Mouse (Mus musculus): Measurements from ENCODE around the gene Selenow. TPM values are rescaled to one million over a fixed set of nuclear protein-coding genes. Genes with fewer than 3 reads are reported as not detected.
"Not testable (repeated sequence)": the region's sequence is repeated elsewhere in the genome, so short reads cannot be mapped to it uniquely, and the experiment has no call there.

Selenow gene
- total and polyA plus RNA-seq, 2 experiments from 2014 or later = 566 to 1,894 TPM

GRCm38 (mm10) chr7:15919947-15920346, 2.3 kb downstream of the Selenow start:
- DNase-seq (ENCODE audit: low spot score) = no peak
- ATAC-seq = no peak
- 0 out of 2 replicates have a peak overlapping the region, but pooled peaks have one; percentile 26 for H3K27ac ChIP-seq
- H3K36me3 ChIP-seq (ENCODE audit: insufficient read depth, low read length) = peaks cover 10% of the 10 kb centered on the region; the same call in 1 of the 2 replicates
- WGBS = 94% methylated on average over 9 of the region's 9 CpGs
- TF ChIP-seq CTCF (IDR thresholded peaks at IDR 0.05; ENCODE audit: low read depth) = no peak
- no peak overlapping the region for H3K9ac ChIP-seq (replicated peaks; ENCODE audit: low read length)
- no peak overlapping the region for H3K4me3 ChIP-seq (ENCODE audit: low read length)
- no peaks in the 10 kb centered on the region for H3K9me3 ChIP-seq (ENCODE audit: low read length)
- peak overlapping the region; percentile 86 for H3K4me2 ChIP-seq (ENCODE audit: low read depth, low read length)
- H3K4me1 ChIP-seq (ENCODE audit: insufficient read depth, low read length) = peaks cover 14% of the 10 kb centered on the region
- no peaks in the 10 kb centered on the region for H3K27me3 ChIP-seq (ENCODE audit: insufficient read depth, low read length)

DNA sequence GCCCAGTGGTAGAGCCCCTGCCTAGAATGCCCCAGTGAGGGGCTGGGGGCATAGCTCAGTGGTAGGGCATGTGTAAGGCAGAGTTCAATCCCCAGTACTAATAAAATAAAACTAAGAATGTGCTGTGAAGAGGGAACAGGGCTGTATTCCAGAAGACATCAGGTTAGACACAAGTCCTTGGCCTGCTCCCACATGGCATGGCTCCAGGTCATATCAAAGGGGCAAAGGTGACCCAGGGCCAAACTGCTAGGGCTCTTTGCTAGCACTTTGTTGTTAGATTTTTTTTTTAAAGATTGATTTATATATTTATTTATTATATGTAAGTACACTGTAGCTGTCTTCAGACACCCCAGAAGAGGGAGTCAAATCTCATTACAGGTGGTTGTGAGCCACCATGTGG, 3.8 kb downstream of the Selenow start:
- ATAC-seq (no peak), DNase-seq (ENCODE audit: low spot score) (no peak)
- Histone ChIP-seq H3K4me3 (ENCODE audit: low read length) (no peak overlapping the region), H3K4me2 (ENCODE audit: low read depth, low read length) (no peak overlapping the region), H3K4me1 (ENCODE audit: insufficient read depth, low read length) (peaks cover 14% of the 10 kb centered on the region), H3K27ac (no peak overlapping the region), H3K36me3 (ENCODE audit: insufficient read depth, low read length) (peaks cover 10% of the 10 kb centered on the region; the same call in 1 of the 2 replicates), H3K27me3 (ENCODE audit: insufficient read depth, low read length) (no peaks in the 10 kb centered on the region), H3K9me3 (ENCODE audit: low read length) (no peaks in the 10 kb centered on the region), H3K9ac (replicated peaks; ENCODE audit: low read length) (no peak overlapping the region)
- TF ChIP-seq CTCF (IDR thresholded peaks at IDR 0.05; ENCODE audit: low read depth) = no peak

DNA sequence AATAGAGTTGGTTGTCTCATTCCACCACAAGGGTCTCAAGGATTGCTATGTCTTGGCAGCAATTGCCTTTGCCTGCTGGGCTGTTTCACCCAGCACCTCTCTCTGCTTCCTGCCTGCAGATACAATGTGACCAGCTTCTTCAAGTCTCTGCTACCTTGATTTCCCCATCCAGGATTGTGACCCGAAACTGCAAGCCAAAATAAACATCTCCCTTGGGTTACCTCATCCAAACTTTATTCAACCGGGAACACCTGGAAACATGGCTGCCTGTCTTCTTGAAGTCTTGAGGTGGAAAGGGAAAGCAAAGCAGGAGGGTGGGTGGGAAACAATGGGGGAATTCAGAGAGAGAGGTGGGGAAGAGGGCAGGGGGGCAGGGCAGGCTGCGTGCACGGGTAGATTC, 5.2 kb downstream of the Selenow start:
- 84% methylated on average over 4 of the region's 4 CpGs for WGBS
- no peaks in the 10 kb centered on the region for H3K9me3 ChIP-seq (ENCODE audit: low read length)
- no peak overlapping the region for H3K4me2 ChIP-seq (ENCODE audit: low read depth, low read length)
- no peaks in the 10 kb centered on the region for H3K27me3 ChIP-seq (ENCODE audit: insufficient read depth, low read length)
- H3K36me3 ChIP-seq (ENCODE audit: insufficient read depth, low read length) = peaks cover 10% of the 10 kb centered on the region; the same call in 1 of the 2 replicates
- no peak overlapping the region for H3K27ac ChIP-seq
- DNase-seq (ENCODE audit: low spot score) = no peak
- H3K9ac ChIP-seq (replicated peaks; ENCODE audit: low read length) = no peak overlapping the region
- TF ChIP-seq CTCF (IDR thresholded peaks at IDR 0.05; ENCODE audit: low read depth) = no peak
- H3K4me1 ChIP-seq (ENCODE audit: insufficient read depth, low read length) = peaks cover 14% of the 10 kb centered on the region
- ATAC-seq = no peak
- H3K4me3 ChIP-seq (ENCODE audit: low read length) = no peak overlapping the region

DNA sequence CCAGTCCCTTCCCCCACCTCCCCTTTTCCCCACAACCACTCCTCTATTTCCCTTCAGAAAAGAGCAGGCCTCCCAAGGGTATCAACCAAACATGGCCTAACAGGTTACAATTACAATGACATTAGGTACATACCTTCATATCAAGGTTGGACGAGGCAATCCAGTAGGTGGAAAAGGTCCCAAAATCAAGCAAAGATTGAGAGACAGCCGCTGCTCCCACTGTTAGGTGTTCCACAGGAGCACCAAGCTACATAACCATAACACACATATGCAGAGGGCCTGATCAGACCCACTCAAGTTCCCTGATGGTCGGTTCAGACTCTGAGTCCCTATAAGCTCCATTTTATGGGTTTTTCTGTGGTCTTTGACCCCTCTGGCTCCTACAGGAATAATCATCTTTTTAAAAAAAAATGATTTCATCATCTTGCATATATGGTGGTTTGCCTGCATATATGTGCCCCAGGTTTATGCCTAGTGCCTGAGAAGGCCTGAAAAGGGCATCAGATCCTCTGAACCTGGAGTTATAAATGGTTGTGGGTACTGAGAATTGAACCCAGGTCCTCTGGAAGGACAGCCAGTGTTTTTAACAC, 6.0 kb downstream of the Selenow start:
- Histone ChIP-seq H3K4me2 (ENCODE audit: low read depth, low read length) (no peak overlapping the region), H3K9ac (replicated peaks; ENCODE audit: low read length) (no peak overlapping the region), H3K4me3 (ENCODE audit: low read length) (no peak overlapping the region), H3K27ac (no peak overlapping the region), H3K27me3 (ENCODE audit: insufficient read depth, low read length) (no peaks in the 10 kb centered on the region), H3K36me3 (ENCODE audit: insufficient read depth, low read length) (peaks cover 10% of the 10 kb centered on the region; the same call in 1 of the 2 replicates), H3K9me3 (ENCODE audit: low read length) (no peaks in the 10 kb centered on the region), H3K4me1 (ENCODE audit: insufficient read depth, low read length) (peaks cover 13% of the 10 kb centered on the region)
- ATAC-seq (no peak), DNase-seq (ENCODE audit: low spot score) (no peak)
- TF ChIP-seq CTCF (IDR thresholded peaks at IDR 0.05; ENCODE audit: low read depth) = no peak
- 84% methylated on average over 3 of the region's 3 CpGs for WGBS

- H3K4me1 ChIP-seq (ENCODE audit: insufficient read depth, low read length); H3K27me3 ChIP-seq (ENCODE audit: insufficient read depth, low read length); H3K9me3 ChIP-seq (ENCODE audit: low read length); H3K4me2 ChIP-seq (ENCODE audit: low read depth, low read length); ATAC-seq; H3K4me3 ChIP-seq (ENCODE audit: low read length); DNase-seq (ENCODE audit: low spot score); H3K27ac ChIP-seq; H3K9ac ChIP-seq (replicated peaks; ENCODE audit: low read length): not testable (repeated sequence)
- H3K36me3 ChIP-seq (ENCODE audit: insufficient read depth, low read length) = peaks cover 10% of the 10 kb centered on the region; the same call in 1 of the 2 replicates
- WGBS = 95% methylated on average over 4 of the region's 4 CpGs
Measured at GRCm38 (mm10) chr7:15915695-15916094, 6.5 kb downstream of the Selenow start.

GRCm38 (mm10) chr7:15914751-15915150, 7.5 kb downstream of the Selenow start:
- no peak overlapping the region for H3K27ac ChIP-seq
- DNase-seq (ENCODE audit: low spot score) (no peak), ATAC-seq (no peak)
- WGBS = 89% methylated on average over 2 of the region's 2 CpGs
- no peak overlapping the region for H3K4me2 ChIP-seq (ENCODE audit: low read depth, low read length)
- no peak overlapping the region for H3K9ac ChIP-seq (replicated peaks; ENCODE audit: low read length)
- no peaks in the 10 kb centered on the region for H3K27me3 ChIP-seq (ENCODE audit: insufficient read depth, low read length)
- no peaks in the 10 kb centered on the region for H3K9me3 ChIP-seq (ENCODE audit: low read length)
- no peak for TF ChIP-seq CTCF (IDR thresholded peaks at IDR 0.05; ENCODE audit: low read depth)
- H3K36me3 ChIP-seq (ENCODE audit: insufficient read depth, low read length) = peaks cover 8% of the 10 kb centered on the region; the same call in 1 of the 2 replicates
- H3K4me3 ChIP-seq (ENCODE audit: low read length) = no peak overlapping the region
- no peaks in the 10 kb centered on the region for H3K4me1 ChIP-seq (ENCODE audit: insufficient read depth, low read length)

DNA sequence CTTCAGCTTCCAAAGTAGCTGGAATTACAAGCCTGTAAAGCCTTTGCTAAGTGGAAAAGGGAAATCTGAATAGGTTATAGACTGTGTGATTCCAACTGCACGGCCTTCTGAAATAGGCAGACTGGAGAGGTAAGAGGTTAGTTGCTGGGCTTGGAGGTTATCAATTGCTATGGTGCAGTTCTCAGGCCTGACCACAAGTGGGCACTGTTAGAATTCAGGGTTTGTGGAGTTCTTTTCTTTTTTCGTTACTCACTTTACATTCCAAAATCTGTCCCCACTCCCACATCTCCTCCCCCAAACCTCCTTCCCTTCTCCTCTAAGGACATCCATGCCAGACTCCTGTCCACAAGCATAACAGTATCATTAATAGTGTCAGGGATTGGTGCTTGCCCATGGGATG, 8.0 kb downstream of the Selenow start:
- H3K27me3 ChIP-seq (ENCODE audit: insufficient read depth, low read length) = no peaks in the 10 kb centered on the region
- DNase-seq (ENCODE audit: low spot score) (peak; percentile 35), ATAC-seq (no peak)
- H3K36me3 ChIP-seq (ENCODE audit: insufficient read depth, low read length) = peaks cover 6% of the 10 kb centered on the region; the same call in 1 of the 2 replicates
- H3K27ac ChIP-seq = no peak overlapping the region
- no peak overlapping the region for H3K4me2 ChIP-seq (ENCODE audit: low read depth, low read length)
- no peak overlapping the region for H3K4me3 ChIP-seq (ENCODE audit: low read length)
- no peaks in the 10 kb centered on the region for H3K9me3 ChIP-seq (ENCODE audit: low read length)
- 43% methylated on average over 2 of the region's 2 CpGs for WGBS
- H3K4me1 ChIP-seq (ENCODE audit: insufficient read depth, low read length) = no peaks in the 10 kb centered on the region
- TF ChIP-seq CTCF (IDR thresholded peaks at IDR 0.05; ENCODE audit: low read depth) = peak; percentile 72
- no peak overlapping the region for H3K9ac ChIP-seq (replicated peaks; ENCODE audit: low read length)

Measured in hindbrain, postnatal 0 days (tissue).